ENCODE assay signal across 22 mouse cellular contexts in genomic region chr4:99516883-99517282, GRCm38 (mm10).
DNase-seq lines count a peak whose midpoint lies in the region; ATAC-seq and TF ChIP-seq lines count a peak whose summit lies in the region.
"Had no signal": no experiment of that assay in that cellular context is flagged by ENCODE, and none has a peak within 500 bp of the region (broad histone marks: within the 10 kb centered on the region; RNA-seq: fewer than 3 reads in every experiment).

No protein-coding gene starts in this region.

- DNase-seq in heart, postnatal 0 days (ENCODE audit: low spot score): no peak
- no peak for DNase-seq in liver, postnatal 0 days
- peak; percentile 24 for DNase-seq in NIH3T3 (ENCODE audit: low read depth)
- no peak for DNase-seq in embryo, embryonic 9.5 days (ENCODE audit: extremely low spot score)
- DNase-seq in left cerebral cortex, postnatal 14 days (ENCODE audit: low spot score in 2 of 2): no peak
- DNase-seq: adrenal gland, postnatal 25 days; cerebellum, adult 9-10 months; gastrocnemius, postnatal 36 days; heart, postnatal 36 days; right cerebral cortex, postnatal 4 days; thymus, adult 18-20 months had no signal

- no peak overlapping the region for H3K4me3 ChIP-seq in heart, postnatal 0 days (ENCODE audit: low read depth, low read length)
- H3K4me3 ChIP-seq in heart, embryonic 12.5 days: no peak overlapping the region
- H3K4me3 ChIP-seq in liver, postnatal 0 days (ENCODE audit: low read depth, low read length): no peak overlapping the region
- H3K4me3 ChIP-seq in liver, embryonic 12.5 days: no peak overlapping the region
- H3K4me3 ChIP-seq in embryonic fibroblast, embryonic 13.5 days (ENCODE audit: insufficient read depth, low read length): no peak overlapping the region
- H3K4me3 ChIP-seq: embryonic facial prominence, embryonic 15.5 days; forebrain, embryonic 12.5 days; lung, embryonic 15.5 days; midbrain, embryonic 12.5 days; myocyte; neural tube, embryonic 15.5 days had no signal

- TF ChIP-seq CTCF in heart, postnatal 0 days (IDR thresholded peaks at IDR 0.05; ENCODE audit: low read depth): 0 out of 2 replicates have a peak, but pooled peaks have one; percentile 4
- peak; percentile 32; the same call in 1 of the 2 replicates for TF ChIP-seq CTCF in liver, postnatal 0 days (IDR thresholded peaks at IDR 0.05; ENCODE audit: low read depth)
- TF ChIP-seq CTCF in embryonic fibroblast, embryonic 13.5 days (IDR thresholded peaks at IDR 0.05; ENCODE audit: borderline replicate concordance, insufficient read depth, low read length): peak; percentile 25; the same call in 1 of the 2 replicates

- no peaks in the 10 kb centered on the region for H3K27me3 ChIP-seq in heart, postnatal 0 days (ENCODE audit: control insufficient read depth, insufficient read depth, low read length)
- H3K27me3 ChIP-seq in heart, embryonic 12.5 days (replicated peaks): no peaks in the 10 kb centered on the region
- H3K27me3 ChIP-seq in liver, postnatal 0 days (ENCODE audit: insufficient read depth, low read length): no peaks in the 10 kb centered on the region
- no peaks in the 10 kb centered on the region for H3K27me3 ChIP-seq in liver, embryonic 12.5 days (replicated peaks)
- H3K27me3 ChIP-seq: embryonic facial prominence, embryonic 15.5 days; forebrain, embryonic 12.5 days; lung, embryonic 15.5 days; midbrain, embryonic 12.5 days; neural tube, embryonic 15.5 days had no signal

- TF ChIP-seq EP300 in heart, postnatal 0 days (IDR thresholded peaks at IDR 0.05; ENCODE audit: low read depth): no peak
- no peak for TF ChIP-seq EP300 in liver, postnatal 0 days (IDR thresholded peaks at IDR 0.05; ENCODE audit: low read depth)

- no peak overlapping the region for H3K27ac ChIP-seq in heart, postnatal 0 days (ENCODE audit: low read depth)
- no peak overlapping the region for H3K27ac ChIP-seq in heart, embryonic 12.5 days (ENCODE audit: poor library complexity, severe bottlenecking)
- H3K27ac ChIP-seq in liver, postnatal 0 days (ENCODE audit: low read depth): no peak overlapping the region
- H3K27ac ChIP-seq in liver, embryonic 12.5 days: no peak overlapping the region
- no peak overlapping the region for H3K27ac ChIP-seq in embryonic fibroblast, embryonic 13.5 days (ENCODE audit: insufficient read depth, low read length)
- H3K27ac ChIP-seq: embryonic facial prominence, embryonic 15.5 days; forebrain, embryonic 12.5 days; lung, embryonic 15.5 days; midbrain, embryonic 12.5 days; neural tube, embryonic 15.5 days had no signal

- no peaks in the 10 kb centered on the region for H3K36me3 ChIP-seq in heart, postnatal 0 days (replicated peaks; ENCODE audit: control insufficient read depth, insufficient read depth, low read length)
- no peaks in the 10 kb centered on the region for H3K36me3 ChIP-seq in heart, embryonic 12.5 days
- no peaks in the 10 kb centered on the region for H3K36me3 ChIP-seq in liver, postnatal 0 days (replicated peaks; ENCODE audit: insufficient read depth, low read length)
- no peaks in the 10 kb centered on the region for H3K36me3 ChIP-seq in liver, embryonic 12.5 days
- H3K36me3 ChIP-seq: embryonic facial prominence, embryonic 15.5 days; forebrain, embryonic 12.5 days; lung, embryonic 15.5 days; midbrain, embryonic 12.5 days; neural tube, embryonic 15.5 days had no signal

- no peaks in the 10 kb centered on the region for H3K4me1 ChIP-seq in heart, postnatal 0 days (ENCODE audit: control insufficient read depth, insufficient read depth)
- no peaks in the 10 kb centered on the region for H3K4me1 ChIP-seq in heart, embryonic 12.5 days (replicated peaks)
- no peaks in the 10 kb centered on the region for H3K4me1 ChIP-seq in liver, postnatal 0 days (ENCODE audit: insufficient read depth)
- no peaks in the 10 kb centered on the region for H3K4me1 ChIP-seq in liver, embryonic 12.5 days
- no peaks in the 10 kb centered on the region for H3K4me1 ChIP-seq in embryonic fibroblast, embryonic 13.5 days (ENCODE audit: control insufficient read depth, insufficient read depth, low read length)
- H3K4me1 ChIP-seq: embryonic facial prominence, embryonic 15.5 days; lung, embryonic 15.5 days; neural tube, embryonic 15.5 days had no signal

- 68% methylated on average over 3 of the region's 3 CpGs for WGBS in heart, postnatal 0 days
- 75% methylated on average over 3 of the region's 3 CpGs for WGBS in heart, embryonic 12.5 days
- 66% methylated on average over 3 of the region's 3 CpGs for WGBS in liver, postnatal 0 days (ENCODE audit: insufficient replicate concordance)
- 59% methylated on average over 3 of the region's 3 CpGs for WGBS in liver, embryonic 12.5 days (ENCODE audit: insufficient replicate concordance)

- ATAC-seq in heart, postnatal 0 days (ENCODE audit: insufficient read depth, low read depth): no peak
- ATAC-seq in heart, embryonic 12.5 days (ENCODE audit: insufficient number of reproducible peaks, low FRiP score): no peak
- ATAC-seq in liver, postnatal 0 days: no peak
- ATAC-seq in liver, embryonic 12.5 days: no peak
- ATAC-seq: inflammation-experienced regulatory T-cells, adult 6 months had no signal

- no peaks in the 10 kb centered on the region for H3K9me3 ChIP-seq in heart, postnatal 0 days (replicated peaks; ENCODE audit: control insufficient read depth, low read length)
- 0 out of 2 replicates have a peak, but pooled peaks cover 2% of the 10 kb centered on the region for H3K9me3 ChIP-seq in heart, embryonic 12.5 days (replicated peaks)
- no peaks in the 10 kb centered on the region for H3K9me3 ChIP-seq in liver, postnatal 0 days (ENCODE audit: low read length)
- H3K9me3 ChIP-seq in liver, embryonic 12.5 days (replicated peaks): no peaks in the 10 kb centered on the region
- H3K9me3 ChIP-seq: embryonic facial prominence, embryonic 15.5 days; forebrain, embryonic 12.5 days; lung, embryonic 15.5 days; midbrain, embryonic 12.5 days; neural tube, embryonic 15.5 days had no signal

- no peak for TF ChIP-seq POLR2A in embryonic fibroblast, embryonic 13.5 days (IDR thresholded peaks at IDR 0.05; ENCODE audit: low read depth, low read length)

- no peak overlapping the region for H3K4me2 ChIP-seq in heart, postnatal 0 days (ENCODE audit: low read depth, low read length)
- no peak overlapping the region for H3K4me2 ChIP-seq in heart, embryonic 12.5 days
- H3K4me2 ChIP-seq in liver, postnatal 0 days (ENCODE audit: low read depth, low read length): no peak overlapping the region
- H3K4me2 ChIP-seq in liver, embryonic 12.5 days: no peak overlapping the region
- H3K4me2 ChIP-seq: embryonic facial prominence, embryonic 15.5 days; forebrain, embryonic 12.5 days; heart, embryonic 11.5 days; lung, embryonic 15.5 days; midbrain, embryonic 12.5 days; neural tube, embryonic 15.5 days had no signal

- intact Hi-C loops in left cerebral cortex, postnatal 14 days (cut with DNase I): no loop called here

- no peak overlapping the region for H3K9ac ChIP-seq in heart, postnatal 0 days (replicated peaks; ENCODE audit: low read depth, low read length)
- no peak overlapping the region for H3K9ac ChIP-seq in heart, embryonic 12.5 days
- H3K9ac ChIP-seq in liver, postnatal 0 days (replicated peaks): no peak overlapping the region
- H3K9ac ChIP-seq in liver, embryonic 12.5 days: no peak overlapping the region
- H3K9ac ChIP-seq: embryonic facial prominence, embryonic 15.5 days; forebrain, embryonic 12.5 days; lung, embryonic 15.5 days; midbrain, embryonic 12.5 days; neural tube, embryonic 15.5 days had no signal
